Mouse (Mus musculus): ENCODE measurements at regions not wholly inside any gene's neighbourhood (a gene's known extent, or its start where the extent isn't known, plus 50 kb on each side); places are given as distances from the start of the nearest gene placed in this dataset.

DNA sequence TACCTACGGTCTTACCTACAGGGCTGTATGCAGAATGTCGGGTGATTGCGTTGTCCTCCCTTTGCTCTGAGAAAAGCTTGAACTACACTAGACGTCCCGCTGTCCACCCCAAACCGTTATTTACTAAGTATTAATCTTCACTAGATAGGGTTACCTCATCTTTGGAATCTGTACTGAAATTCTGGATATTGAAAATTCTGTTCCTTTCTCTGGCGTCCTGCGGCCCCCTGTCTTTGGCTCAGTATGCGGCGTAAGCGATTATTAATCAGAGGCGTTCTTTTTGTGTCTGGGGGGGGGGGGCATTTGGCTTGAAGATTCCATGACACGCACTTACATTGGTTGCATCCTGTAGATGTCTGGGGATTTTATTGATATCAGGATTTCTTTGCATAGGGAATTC, 222.0 kb downstream of the Mef2c start:
- Histone ChIP-seq H3K27ac (no peak overlapping the region), H3K4me3 (no peak overlapping the region)
- intact Hi-C loops (cut with DNase I): no loop called here
- TF ChIP-seq CTCF (IDR thresholded peaks at IDR 0.05): no peak
- no peak for DNase-seq

DNA sequence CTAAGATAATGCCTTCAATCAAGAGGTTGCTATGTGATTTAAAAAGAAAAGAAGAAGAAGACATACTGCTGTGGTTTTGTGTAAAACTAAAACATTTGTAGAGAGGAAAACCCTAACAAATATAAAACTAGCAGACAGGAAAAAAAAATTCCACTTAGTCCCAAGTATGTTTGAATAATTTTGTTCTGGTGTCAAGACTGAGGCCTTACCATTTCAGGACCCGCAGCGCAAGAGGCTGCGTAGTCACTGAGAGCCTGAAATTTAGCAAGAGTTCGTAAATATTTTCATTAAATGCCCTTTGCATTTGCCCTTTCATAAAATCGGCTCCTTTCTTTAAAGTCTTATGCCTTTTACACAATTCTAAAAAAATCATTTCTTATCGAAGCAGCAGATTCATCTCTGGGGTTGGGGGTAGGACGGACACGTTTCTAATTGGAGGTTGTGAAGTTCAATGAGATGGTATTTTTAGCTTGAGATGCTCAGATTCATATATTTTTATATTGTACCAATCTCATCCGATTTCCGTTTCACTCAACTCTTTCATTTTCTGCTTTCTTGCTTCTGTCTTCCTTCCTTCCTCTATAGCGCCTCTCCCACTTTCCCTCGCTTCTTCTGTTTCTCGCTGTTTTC, 222.6 kb downstream of the Mef2c start:
- no peak overlapping the region for H3K4me3 ChIP-seq
- intact Hi-C loops (cut with DNase I): no loop called here
- DNase-seq: no peak
- no peak overlapping the region for H3K27ac ChIP-seq
- no peak for TF ChIP-seq CTCF (IDR thresholded peaks at IDR 0.05)

DNA sequence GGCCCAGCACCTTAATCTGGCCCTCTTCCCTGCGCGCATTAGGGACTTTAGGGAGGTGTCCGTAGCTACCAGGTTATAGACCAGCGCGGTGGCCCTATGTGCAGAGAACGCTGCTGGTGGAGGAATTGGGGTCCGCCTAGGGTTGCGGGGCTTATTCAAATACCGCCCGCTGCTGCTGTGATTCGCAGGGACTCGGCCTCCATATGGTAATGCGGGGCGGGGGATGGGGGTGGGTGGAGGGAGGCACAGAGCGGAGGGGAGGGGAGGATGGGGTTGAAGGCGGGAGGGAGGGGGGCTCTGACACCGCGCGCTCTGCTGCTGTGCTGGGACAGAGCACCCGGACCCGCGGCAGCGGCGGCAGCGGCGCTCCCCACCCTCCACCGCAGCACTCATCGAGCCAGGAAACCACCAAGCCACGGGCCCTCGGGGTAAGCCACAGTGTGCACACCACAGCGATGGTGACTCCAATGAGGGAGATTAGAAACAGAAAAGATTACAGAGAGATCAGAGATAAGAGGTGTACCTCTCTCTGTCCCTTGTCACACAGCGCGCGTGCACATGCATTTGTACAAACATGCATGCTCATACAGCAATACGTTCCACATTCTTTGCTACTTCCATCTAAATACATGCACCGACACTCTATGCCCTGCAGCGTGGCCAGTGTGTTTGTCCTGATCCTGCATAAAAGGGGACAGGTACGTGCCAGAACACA, 223.4 kb downstream of the Mef2c start:
- Histone ChIP-seq H3K4me3 (no peak overlapping the region), H3K27ac (no peak overlapping the region)
- intact Hi-C loops (cut with DNase I): no loop called here
- TF ChIP-seq CTCF (IDR thresholded peaks at IDR 0.05): no peak
- DNase-seq: no peak

- no peak overlapping the region for H3K27ac ChIP-seq
- H3K4me3 ChIP-seq: no peak overlapping the region
- TF ChIP-seq CTCF (IDR thresholded peaks at IDR 0.05): no peak
- DNase-seq: no peak
- intact Hi-C loops (cut with DNase I): no loop called here
Measured at GRCm38 (mm10) chr13:83727766-83728395, 224.0 kb downstream of the Mef2c start.

DNA sequence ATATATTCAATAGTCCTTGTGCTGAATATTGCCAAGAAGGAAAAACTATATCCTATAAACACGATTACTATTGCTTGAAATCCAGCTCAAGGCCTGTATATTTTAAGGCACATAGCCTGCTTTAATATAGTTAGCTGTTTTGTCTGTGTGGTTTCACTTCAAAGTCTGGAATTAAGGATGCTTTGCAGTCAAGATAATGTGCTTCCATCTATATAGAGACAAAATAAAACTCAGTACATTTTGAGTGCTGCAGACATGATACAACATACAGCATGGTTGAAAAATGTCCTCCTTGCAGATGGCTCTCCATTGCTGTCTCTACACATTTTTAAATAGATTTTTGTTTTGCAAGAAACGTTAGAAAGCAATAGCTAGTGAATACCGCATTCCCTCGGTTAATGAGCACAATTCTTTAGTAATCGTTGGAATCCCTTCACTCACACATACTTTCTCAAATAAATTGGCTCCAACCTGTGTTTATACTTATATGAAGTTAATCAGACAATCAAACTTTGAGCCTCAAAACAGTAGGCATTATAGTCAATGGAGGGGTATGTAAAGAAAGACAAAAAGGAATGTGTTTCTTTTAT, 224.7 kb downstream of the Mef2c start:
- TF ChIP-seq CTCF (IDR thresholded peaks at IDR 0.05): no peak
- intact Hi-C loops (cut with DNase I): no loop called here
- Histone ChIP-seq H3K27ac (no peak overlapping the region), H3K4me3 (no peak overlapping the region)
- no peak for DNase-seq

GRCm38 (mm10) chr13:83729331-83730009, 225.6 kb downstream of the Mef2c start:
- no peak for TF ChIP-seq CTCF (IDR thresholded peaks at IDR 0.05)
- Histone ChIP-seq H3K27ac (no peak overlapping the region), H3K4me3 (peak overlapping the region; percentile 59)
- intact Hi-C loops (cut with DNase I): no loop called here
- no peak for DNase-seq

DNA sequence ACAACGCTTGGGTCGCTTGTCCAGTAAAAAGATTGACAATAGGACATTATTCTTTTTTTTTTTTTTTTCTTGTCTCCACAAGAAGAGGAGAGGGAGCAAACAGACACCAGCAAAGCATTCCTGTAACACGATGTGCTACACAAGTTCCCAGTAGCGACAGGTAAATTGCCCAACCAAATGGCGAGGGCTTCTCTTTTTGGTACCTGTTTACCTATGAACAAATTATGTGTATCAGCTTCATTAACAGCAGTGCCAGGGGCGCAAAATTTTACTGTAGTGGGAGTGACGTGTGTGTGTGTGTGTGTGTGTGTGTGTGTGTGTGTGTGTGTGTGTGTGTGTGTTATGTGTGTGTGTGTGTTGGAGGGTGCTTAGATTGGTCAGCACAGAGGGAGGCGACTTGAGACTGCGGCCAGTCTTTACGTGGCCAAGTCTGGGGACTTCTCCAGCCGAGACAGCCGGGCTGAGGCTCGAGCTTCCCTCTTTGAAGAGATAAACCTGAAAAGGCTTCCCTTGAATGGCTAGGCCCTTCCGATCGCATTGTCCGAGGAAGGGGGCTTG, 226.4 kb downstream of the Mef2c start:
- no peak for TF ChIP-seq CTCF (IDR thresholded peaks at IDR 0.05)
- peak overlapping the region; percentile 79 for H3K4me3 ChIP-seq
- DNase-seq: no peak
- H3K27ac ChIP-seq: peak overlapping the region; percentile 16; the same call in 1 of the 2 replicates
- intact Hi-C loops (cut with DNase I): no loop called here

DNA sequence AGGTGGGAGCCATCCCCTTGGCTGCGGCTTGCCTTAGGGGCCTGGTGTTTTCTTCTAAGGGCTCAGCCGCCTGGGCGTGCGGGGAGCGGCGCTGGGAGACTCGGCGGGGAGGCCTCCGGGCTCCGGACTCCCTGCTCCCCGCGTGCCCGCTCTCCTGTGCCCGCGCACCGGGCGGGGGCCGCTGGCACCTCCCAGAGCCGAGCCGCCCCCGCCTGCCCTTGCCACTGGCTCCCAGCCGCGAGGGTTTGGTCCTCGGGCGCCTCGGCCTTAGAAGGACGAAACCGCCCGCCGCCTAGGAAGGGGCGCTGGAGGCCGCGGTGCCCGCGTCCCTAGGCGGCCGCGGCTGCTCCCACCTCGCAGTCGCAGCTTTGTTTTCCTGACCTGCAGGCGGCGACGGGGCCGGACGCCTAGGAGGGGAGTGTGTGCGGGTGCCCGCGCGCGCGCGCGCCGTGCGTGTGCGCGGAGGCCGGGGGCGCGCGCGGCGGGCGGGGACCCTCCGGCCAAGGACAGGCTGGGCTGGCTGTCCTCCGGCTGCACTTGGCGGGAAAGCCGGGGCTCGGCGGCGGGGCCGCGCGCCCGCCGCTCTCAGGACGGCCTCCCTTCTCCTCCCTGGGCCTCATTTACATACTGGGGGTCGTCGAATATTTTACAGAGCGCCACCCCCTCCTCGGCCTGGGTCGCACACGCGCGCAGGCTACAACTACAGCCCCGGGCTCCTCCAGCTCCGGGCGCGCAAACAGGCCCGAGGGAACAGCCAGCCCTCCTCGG, 227.1 kb downstream of the Mef2c start:
- intact Hi-C loops (cut with DNase I): no loop called here
- Histone ChIP-seq H3K27ac (peak overlapping the region; percentile 16; the same call in 1 of the 2 replicates), H3K4me3 (peak overlapping the region; percentile 79)
- no peak for TF ChIP-seq CTCF (IDR thresholded peaks at IDR 0.05)
- DNase-seq: no peak

DNA sequence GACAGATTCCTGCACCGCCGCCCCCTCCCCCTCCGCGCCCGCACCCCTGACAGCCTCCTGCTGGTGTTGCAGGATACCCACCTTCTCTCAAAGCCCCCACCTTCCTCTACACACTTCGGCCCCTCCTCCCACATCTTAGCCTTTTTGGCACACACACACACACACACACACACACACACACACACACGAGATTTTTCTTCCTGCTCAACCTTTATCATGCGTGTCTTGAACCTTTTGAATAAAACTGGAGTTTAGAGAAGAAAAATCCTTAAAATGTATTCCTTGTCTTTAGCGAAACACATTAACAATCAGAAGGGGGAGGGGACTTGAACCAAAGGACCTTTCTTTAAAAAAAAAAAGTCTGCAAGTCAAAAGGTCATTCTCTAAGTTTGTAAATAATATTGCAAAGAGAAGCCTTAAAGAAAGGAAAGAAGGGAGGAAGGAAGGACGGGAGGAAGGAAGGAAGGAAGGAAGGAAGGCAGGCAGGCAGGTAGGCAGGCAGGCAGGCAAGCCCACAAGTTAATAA, 227.7 kb downstream of the Mef2c start:
- Histone ChIP-seq H3K27ac (no peak overlapping the region), H3K4me3 (peak overlapping the region; percentile 79)
- intact Hi-C loops (cut with DNase I): no loop called here
- no peak for TF ChIP-seq CTCF (IDR thresholded peaks at IDR 0.05)
- no peak for DNase-seq

GRCm38 (mm10) chr13:83732283-83733121, 228.7 kb downstream of the Mef2c start:
- no peak for TF ChIP-seq CTCF (IDR thresholded peaks at IDR 0.05)
- no peak for DNase-seq
- intact Hi-C loops (cut with DNase I): no loop called here
- H3K27ac ChIP-seq: no peak overlapping the region
- H3K4me3 ChIP-seq: peak overlapping the region; percentile 9; the same call in 1 of the 2 replicates
